Mouse (Mus musculus) midbrain, embryonic 13.5 days (tissue): ENCODE data around the gene Tarsl2. TPM values are rescaled to one million over a fixed set of nuclear protein-coding genes. Genes with fewer than 3 reads are reported as not detected.

Experiments
- ATAC-seq: fragments of 200-750 bp; cut with Nextera tagmentation; 2 replicates; pipeline ENCODE4 v1.8.0; 2017; ENCODE audit warnings: mild to moderate bottlenecking, moderate TSS enrichment, moderate library complexity
- H3K27ac ChIP-seq: fragments of 300-500 bp; sonication (generic); 2 replicates; pipeline ENCODE4 v1.5.1; 2015; ENCODE audit warnings: inconsistent platforms, mild to moderate bottlenecking, moderate library complexity
- H3K27me3 ChIP-seq: fragments of 300-500 bp; sonication (generic); 2 replicates; pipeline ENCODE4 v1.6.1; 2015; ENCODE audit warnings: mild to moderate bottlenecking, inconsistent platforms
- H3K36me3 ChIP-seq: fragments of 300-500 bp; sonication (generic); 2 replicates; pipeline ENCODE4 v1.6.1; 2015; ENCODE audit warnings: mild to moderate bottlenecking, inconsistent platforms
- H3K4me1 ChIP-seq: fragments of 300-500 bp; sonication (generic); replicated peaks from 2 replicates; pipeline ENCODE4 v1.6.1; 2015; ENCODE audit warnings: inconsistent platforms
- H3K4me2 ChIP-seq: fragments of 300-500 bp; sonication (generic); replicated peaks from 2 replicates; pipeline ENCODE4 v1.6.1; 2015; ENCODE audit warnings: moderate library complexity, mild to moderate bottlenecking, inconsistent platforms
- H3K4me3 ChIP-seq: fragments of 300-500 bp; sonication (generic); replicated peaks from 2 replicates; pipeline ENCODE4 v1.5.1; 2015; ENCODE audit warnings: mild to moderate bottlenecking, inconsistent platforms
- H3K9ac ChIP-seq: fragments of 300-500 bp; sonication (generic); replicated peaks from 2 replicates; pipeline ENCODE4 v1.6.1; 2015; ENCODE audit warnings: mild to moderate bottlenecking, inconsistent platforms
- H3K9me3 ChIP-seq: fragments of 300-500 bp; sonication (generic); 2 replicates; pipeline ENCODE4 v1.6.1; 2016; ENCODE audit warnings: mild to moderate bottlenecking, inconsistent platforms
- WGBS: fragments of 180-500 bp; shearing (Covaris S2); methylation state at CpG from one replicate; pipeline ENCODE4 v1.1.7; 2015; 5-methylcytosine and 5-hydroxymethylcytosine counted together
- polyA plus RNA-seq: library from polyadenylated mRNA; unstranded; fragments of >200 nt; fragmentation: Nextera tagmentation; extraction: Ambion mirVana; gene quantifications from 2 replicates; pipeline ENCODE4 v1.2.1, GENCODE M21; 2015

Tarsl2 gene
- polyA plus RNA-seq, 1 experiment from 2014 or later, result 11.2 TPM

DNA sequence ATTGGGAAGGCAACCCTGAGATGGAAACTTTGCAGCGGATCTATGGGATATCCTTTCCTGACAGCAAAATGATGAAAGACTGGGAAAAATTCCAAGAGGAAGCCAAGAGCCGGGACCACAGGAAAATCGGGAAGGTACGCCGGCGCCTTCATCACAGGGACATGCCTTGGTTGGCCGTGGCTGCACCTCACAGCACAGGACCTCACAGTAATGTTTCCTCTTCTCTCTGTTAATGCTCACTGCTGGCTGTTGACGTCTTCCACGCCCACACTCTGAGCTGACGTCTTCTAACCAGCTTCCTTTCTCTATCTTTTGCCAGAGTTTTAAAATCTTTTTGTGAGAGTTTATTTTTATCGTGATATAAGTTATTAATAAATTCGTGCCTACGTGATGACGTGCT is 19.2 kb downstream of the Tarsl2 start:
- H3K9ac ChIP-seq, result no peak overlapping the region

DNA sequence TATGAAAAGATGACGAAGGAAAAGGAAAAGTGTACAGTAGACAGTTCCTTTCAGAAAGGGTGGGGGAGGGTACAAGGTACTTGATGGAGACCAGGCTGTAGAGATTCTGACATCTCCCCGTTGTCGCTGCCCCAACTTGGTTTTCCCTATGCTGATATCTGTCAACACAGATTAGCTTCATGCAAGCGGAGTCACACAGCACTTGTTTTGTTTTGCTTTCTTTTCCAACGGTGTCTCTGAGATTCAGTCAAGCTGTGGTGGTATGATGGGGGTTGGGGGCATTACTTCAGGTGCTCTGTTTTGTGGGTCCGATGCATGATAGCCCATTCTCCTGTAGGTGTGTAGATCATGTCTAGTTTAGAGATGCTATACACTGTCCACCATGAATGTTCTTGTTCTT is 22.8 kb downstream of the Tarsl2 start:
- Histone ChIP-seq H3K4me2 (no peak overlapping the region), H3K36me3 (peaks cover 43% of the 10 kb centered on the region), H3K4me1 (no peaks in the 10 kb centered on the region), H3K4me3 (no peak overlapping the region), H3K27me3 (no peaks in the 10 kb centered on the region), H3K27ac (no peak overlapping the region), H3K9ac (no peak overlapping the region), H3K9me3 (no peaks in the 10 kb centered on the region)
- no peak for ATAC-seq
- WGBS, result 93% methylated on average over 6 of the region's 6 CpGs

More for the DNA sequence above, 19.2 kb downstream of the Tarsl2 start:
- Histone ChIP-seq H3K27ac (no peak overlapping the region), H3K4me1 (no peaks in the 10 kb centered on the region), H3K27me3 (no peaks in the 10 kb centered on the region), H3K4me3 (no peak overlapping the region), H3K36me3 (peaks cover 44% of the 10 kb centered on the region), H3K9me3 (no peaks in the 10 kb centered on the region), H3K4me2 (no peak overlapping the region)
- WGBS, result 95% methylated on average over 14 of the region's 14 CpGs
- no peak for ATAC-seq

DNA sequence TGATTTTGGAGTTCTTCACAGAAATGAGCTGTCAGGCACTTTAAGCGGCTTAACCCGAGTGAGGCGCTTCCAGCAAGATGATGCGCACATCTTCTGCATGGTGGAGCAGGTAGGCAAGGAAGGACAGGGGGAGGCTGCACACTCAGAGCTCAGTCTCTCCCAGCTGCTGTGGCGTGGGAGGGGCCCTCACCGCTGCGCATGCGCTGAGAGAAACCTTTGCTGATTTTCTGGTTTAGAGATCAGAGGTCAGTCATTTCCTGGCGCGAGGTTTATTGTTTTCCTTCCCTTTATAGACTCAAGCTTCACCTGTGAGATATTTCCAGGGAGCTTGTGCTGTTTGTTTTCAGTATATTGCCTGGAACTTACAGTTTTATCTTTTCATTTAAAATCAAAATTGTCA is 33.4 kb downstream of the Tarsl2 start:
- no peaks in the 10 kb centered on the region for H3K27me3 ChIP-seq
- no peaks in the 10 kb centered on the region for H3K4me1 ChIP-seq
- no peak overlapping the region for H3K4me3 ChIP-seq
- 79% methylated on average over 10 of the region's 10 CpGs for WGBS
- no peak overlapping the region for H3K27ac ChIP-seq
- no peak overlapping the region for H3K9ac ChIP-seq
- no peak for ATAC-seq
- H3K9me3 ChIP-seq, result no peaks in the 10 kb centered on the region
- peaks cover 12% of the 10 kb centered on the region for H3K36me3 ChIP-seq
- no peak overlapping the region for H3K4me2 ChIP-seq

DNA sequence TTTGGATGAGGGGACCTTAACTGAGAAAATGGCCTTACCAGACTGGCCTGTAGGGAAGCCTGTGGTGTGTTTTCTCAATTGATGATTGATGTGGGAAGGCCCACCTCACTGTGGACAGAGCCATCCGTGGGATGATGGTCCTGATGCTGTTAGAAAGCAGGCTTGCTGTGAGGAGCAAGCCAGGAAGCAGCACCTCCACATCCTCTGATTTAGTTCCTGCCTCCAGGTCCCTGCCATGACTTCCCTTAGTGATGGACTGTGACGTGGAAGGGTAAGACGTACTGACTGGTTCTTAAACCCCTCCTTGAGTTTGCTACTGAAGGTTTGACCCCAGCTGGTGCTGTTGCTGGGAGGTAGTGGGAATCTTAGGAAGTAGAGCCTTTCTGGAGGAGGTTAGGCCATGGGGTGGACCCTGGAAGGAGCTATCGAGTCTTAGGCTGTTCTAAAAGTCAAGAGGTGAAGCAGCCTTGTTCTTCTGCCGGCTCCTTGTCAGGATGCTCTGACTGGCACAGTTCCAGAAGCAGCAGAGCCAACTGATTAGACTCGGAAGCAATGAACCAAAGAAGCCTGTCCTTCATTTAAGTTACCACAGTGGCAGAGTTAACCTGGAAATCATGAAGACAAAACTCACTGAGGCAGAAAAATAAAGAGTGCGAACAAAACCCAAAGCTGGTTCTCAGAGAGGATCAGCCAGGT is 34.4 kb downstream of the Tarsl2 start:
- 76% methylated on average over 7 of the region's 7 CpGs for WGBS
- H3K4me2 ChIP-seq, result no peak overlapping the region
- no peak for ATAC-seq

DNA sequence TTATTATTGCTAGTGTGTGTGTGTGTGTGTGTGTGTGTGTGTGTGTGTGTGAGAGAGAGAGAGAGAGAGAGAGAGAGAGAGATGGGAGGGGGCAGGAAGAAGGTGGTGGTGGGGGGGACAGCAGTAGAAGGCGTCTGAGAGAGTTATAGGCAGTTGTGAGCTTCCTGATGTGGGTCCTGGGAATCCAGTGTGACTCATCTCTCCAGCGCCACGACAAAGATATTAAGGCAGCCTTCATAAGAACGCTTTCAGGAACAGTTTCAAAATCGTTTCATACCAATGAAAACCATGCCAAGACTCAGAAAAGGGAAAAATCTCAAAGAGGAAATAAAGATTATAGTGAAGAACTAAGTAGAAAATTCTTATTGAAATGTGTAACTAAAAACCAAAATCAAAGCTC is 36.5 kb downstream of the Tarsl2 start:
- Histone ChIP-seq H3K9ac (no peak overlapping the region), H3K36me3 (0 out of 2 replicates have a peak, but pooled peaks cover 6% of the 10 kb centered on the region), H3K9me3 (no peaks in the 10 kb centered on the region), H3K27ac (no peak overlapping the region), H3K4me1 (no peaks in the 10 kb centered on the region; the same call in 1 of the 2 replicates), H3K27me3 (no peaks in the 10 kb centered on the region), H3K4me2 (no peak overlapping the region), H3K4me3 (no peak overlapping the region)
- WGBS, result 73% methylated on average over 5 of the region's 5 CpGs
- no peak for ATAC-seq

More for the DNA sequence above, 34.4 kb downstream of the Tarsl2 start:
- H3K4me1 ChIP-seq, result no peaks in the 10 kb centered on the region
- no peak overlapping the region for H3K27ac ChIP-seq
- H3K27me3 ChIP-seq, result no peaks in the 10 kb centered on the region
- H3K4me3 ChIP-seq, result no peak overlapping the region
- no peak overlapping the region for H3K9ac ChIP-seq
- H3K36me3 ChIP-seq, result peaks cover 12% of the 10 kb centered on the region
- no peaks in the 10 kb centered on the region for H3K9me3 ChIP-seq

DNA sequence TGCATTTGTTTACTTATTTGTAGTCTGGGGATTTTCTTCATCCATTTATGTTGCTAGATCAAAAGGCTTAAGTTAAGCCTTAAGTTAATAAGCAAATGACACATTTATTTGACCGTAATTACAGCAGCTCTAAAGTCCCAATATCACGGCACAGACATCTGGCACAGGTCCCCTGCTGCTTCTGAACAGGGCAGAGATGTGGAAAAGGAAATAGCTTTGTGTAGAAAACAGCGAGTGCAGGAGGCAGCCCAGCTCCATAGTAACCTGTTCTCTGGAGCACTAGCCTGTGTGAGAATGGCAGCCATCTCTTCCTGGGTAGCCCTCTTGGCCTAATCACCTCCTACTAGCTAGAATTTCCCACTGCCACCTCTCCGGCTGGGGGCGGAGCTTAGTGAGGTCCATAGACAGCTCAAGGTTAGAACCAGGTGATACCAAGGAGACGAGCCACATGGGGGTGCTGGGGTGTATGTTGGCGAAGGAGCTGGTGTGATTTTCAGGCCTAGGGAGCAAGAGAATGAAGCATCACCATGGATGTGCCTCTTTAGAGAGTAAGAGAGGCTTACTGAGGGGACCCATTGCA is 39.6 kb downstream of the Tarsl2 start:
- WGBS, result 50% methylated on average over 7 of the region's 7 CpGs
- H3K4me3 ChIP-seq, result no peak overlapping the region
- H3K9me3 ChIP-seq, result no peaks in the 10 kb centered on the region
- H3K4me1 ChIP-seq, result no peaks in the 10 kb centered on the region; the same call in 1 of the 2 replicates
- 0 out of 2 replicates have a peak, but pooled peaks cover 11% of the 10 kb centered on the region for H3K36me3 ChIP-seq
- peak overlapping the region; percentile 5; the same call in 1 of the 2 replicates for H3K27ac ChIP-seq
- no peak overlapping the region for H3K4me2 ChIP-seq
- ATAC-seq, result no peak
- no peaks in the 10 kb centered on the region for H3K27me3 ChIP-seq
- no peak overlapping the region for H3K9ac ChIP-seq

DNA sequence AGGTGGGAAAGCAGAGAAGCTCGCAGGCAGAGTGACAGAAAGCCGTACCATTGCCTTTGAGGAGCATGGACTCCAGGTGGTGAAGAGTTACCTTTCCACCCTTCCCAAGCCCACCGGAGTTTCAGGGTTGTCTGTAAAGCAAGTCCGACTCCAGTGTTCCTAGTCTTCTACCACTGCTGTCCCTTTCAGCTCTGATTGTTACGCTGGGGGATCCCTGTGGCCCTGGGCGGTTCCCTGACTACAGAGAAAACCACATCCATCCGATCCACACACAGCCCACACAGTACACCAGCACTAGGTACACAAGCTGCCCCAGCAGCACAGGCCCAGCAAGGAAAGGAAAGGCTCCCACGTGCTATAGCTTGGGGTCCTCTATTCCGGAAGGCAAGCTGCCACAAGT is 42.0 kb downstream of the Tarsl2 start:
- H3K27ac ChIP-seq, result no peak overlapping the region
- H3K4me1 ChIP-seq, result no peaks in the 10 kb centered on the region; the same call in 1 of the 2 replicates
- ATAC-seq, result no peak
- 0 out of 2 replicates have a peak, but pooled peaks cover 11% of the 10 kb centered on the region for H3K36me3 ChIP-seq
- no peaks in the 10 kb centered on the region for H3K9me3 ChIP-seq
- H3K27me3 ChIP-seq, result no peaks in the 10 kb centered on the region
- H3K4me2 ChIP-seq, result no peak overlapping the region
- H3K9ac ChIP-seq, result no peak overlapping the region
- H3K4me3 ChIP-seq, result no peak overlapping the region
- WGBS, result 93% methylated on average over 9 of the region's 9 CpGs

DNA sequence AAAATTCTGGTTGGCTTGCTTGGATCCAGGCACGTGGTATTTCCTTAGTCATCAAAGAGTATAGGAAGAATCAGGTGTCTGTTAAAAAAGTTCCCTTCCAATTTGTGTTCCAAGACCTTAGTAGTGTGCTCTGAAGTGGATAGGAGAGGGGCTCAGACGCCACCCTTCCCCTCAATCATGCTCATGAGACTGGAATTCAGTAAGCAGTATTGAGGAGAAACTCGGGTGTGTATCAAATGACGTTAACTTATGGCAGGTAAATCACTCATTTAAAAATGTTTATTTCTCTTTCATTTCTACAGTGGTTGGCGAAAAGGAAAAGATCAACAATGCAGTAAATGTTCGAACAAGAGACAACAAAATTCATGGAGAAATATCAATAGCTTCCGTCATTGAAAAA is 46.2 kb downstream of the Tarsl2 start, which contains the start of gene Tm2d3:
Tm2d3 (plus strand) TSS at position 301 of the 400 bp plus-strand sequence.
- H3K27ac ChIP-seq, result no peak within 1 kb of the TSS
- WGBS, result 91% methylated on average over 7 of the region's 7 CpGs
- no peaks in the 10 kb centered on the region for H3K9me3 ChIP-seq
- H3K4me1 ChIP-seq, result peaks cover 18% of the 10 kb centered on the region
- H3K27me3 ChIP-seq, result no peaks in the 10 kb centered on the region
- H3K4me3 ChIP-seq, result no peak within 1 kb of the TSS
- no peak for ATAC-seq
- H3K4me2 ChIP-seq, result no peak within 1 kb of the TSS
- H3K36me3 ChIP-seq, result peaks cover 17% of the 10 kb centered on the region
- H3K9ac ChIP-seq, result no peak within 1 kb of the TSS

DNA sequence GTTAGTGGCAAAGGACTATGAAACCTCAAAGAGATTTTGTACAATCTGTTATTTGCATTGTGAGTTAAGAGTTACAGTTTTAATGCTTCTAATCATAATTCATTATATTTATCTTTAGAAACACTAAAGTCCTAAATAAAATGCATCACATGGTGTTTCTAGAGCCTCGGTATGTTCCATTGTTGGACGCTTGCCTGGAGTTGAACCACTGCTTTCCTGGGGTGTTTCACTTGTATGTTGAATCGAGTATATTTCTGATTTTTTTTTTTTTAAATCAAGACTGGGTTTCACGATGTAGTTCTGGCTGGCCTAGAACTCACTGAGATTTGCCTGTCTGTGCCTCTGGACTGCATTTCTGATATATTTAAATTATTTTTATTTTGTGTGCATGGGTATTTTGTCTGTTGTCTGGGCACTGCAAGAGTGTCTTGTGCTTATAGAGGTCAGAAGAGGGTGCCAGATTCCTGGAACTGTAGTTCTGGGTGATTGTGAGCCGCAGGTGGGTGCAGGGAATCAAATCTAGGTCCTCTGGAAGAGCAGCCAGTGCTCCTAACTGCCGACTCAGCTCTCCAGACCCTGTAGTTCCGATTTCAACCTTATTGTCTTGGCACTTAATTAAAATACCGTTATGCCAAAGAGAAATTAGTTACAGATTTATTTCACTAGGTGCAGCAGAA is 47.4 kb downstream of the Tarsl2 start:
- no peak overlapping the region; the same call in 1 of the 2 replicates for H3K4me2 ChIP-seq
- no peaks in the 10 kb centered on the region for H3K27me3 ChIP-seq
- peaks cover 21% of the 10 kb centered on the region for H3K36me3 ChIP-seq
- H3K9me3 ChIP-seq, result no peaks in the 10 kb centered on the region
- no peak overlapping the region for H3K9ac ChIP-seq
- H3K27ac ChIP-seq, result no peak overlapping the region
- no peak overlapping the region for H3K4me3 ChIP-seq
- 82% methylated on average over 8 of the region's 8 CpGs for WGBS
- H3K4me1 ChIP-seq, result peaks cover 18% of the 10 kb centered on the region
- ATAC-seq, result no peak

DNA sequence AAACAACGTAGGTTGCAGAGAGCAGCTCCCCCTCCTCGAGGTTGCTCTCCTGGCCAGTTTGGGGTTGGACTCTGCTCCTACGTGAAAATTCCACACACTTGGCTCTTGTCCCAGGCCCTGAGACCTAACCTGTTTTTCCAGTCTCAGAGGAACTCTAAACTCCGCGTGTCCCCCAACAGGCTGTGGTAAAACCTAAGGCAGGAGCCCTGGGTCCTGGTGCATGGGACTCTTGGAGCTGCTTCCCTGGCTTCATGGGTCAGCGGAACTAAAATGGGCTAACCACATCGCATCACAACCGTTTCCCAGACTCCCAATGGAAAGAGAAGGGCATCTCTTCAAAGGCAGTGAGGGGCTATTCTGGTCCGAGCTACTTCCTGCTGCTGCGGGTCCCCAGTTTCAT is 48.2 kb downstream of the Tarsl2 start:
- H3K4me1 ChIP-seq, result peaks cover 18% of the 10 kb centered on the region
- H3K4me2 ChIP-seq, result peak overlapping the region; percentile 76
- peak overlapping the region; percentile 79 for H3K27ac ChIP-seq
- H3K9me3 ChIP-seq, result no peaks in the 10 kb centered on the region
- no peaks in the 10 kb centered on the region for H3K27me3 ChIP-seq
- ATAC-seq, result peak; percentile 78
- peak overlapping the region; percentile 70 for H3K9ac ChIP-seq
- 1% methylated on average over 10 of the region's 10 CpGs for WGBS
- H3K36me3 ChIP-seq, result peaks cover 26% of the 10 kb centered on the region
- H3K4me3 ChIP-seq, result peak overlapping the region; percentile 54

DNA sequence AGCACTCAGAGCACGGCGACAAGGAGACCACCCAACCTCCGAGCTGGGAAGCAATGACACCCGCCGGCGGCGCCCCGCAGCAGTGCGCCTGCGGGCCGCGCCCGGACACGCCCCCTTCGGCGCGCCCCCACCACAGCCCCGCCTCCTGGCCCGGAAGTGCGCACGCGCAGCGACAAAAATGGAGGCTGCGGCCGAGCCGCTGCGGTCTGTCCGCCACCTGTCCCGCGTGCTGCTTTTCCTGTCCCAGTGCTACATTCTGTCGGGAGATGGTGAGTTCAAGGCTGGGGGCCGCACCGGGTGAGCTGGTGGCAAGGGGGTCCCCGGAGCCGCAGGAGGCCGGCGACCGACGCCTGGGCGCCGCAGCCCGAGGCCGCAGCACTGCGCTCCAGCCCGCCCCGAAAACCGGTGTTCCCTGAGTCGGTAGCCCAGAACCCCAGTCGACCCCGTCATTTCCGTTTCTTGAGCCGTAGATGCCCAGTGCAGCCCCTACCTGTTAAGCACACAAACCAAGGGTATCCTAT is 48.7 kb downstream of the Tarsl2 start:
- under 1% methylated on average over 51 of the region's 52 CpGs for WGBS
- H3K27me3 ChIP-seq, result no peaks in the 10 kb centered on the region
- peaks cover 18% of the 10 kb centered on the region for H3K4me1 ChIP-seq
- peak overlapping the region; percentile 79 for H3K27ac ChIP-seq
- H3K9me3 ChIP-seq, result no peaks in the 10 kb centered on the region
- H3K4me2 ChIP-seq, result peak overlapping the region; percentile 76
- H3K9ac ChIP-seq, result peak overlapping the region; percentile 70
- H3K36me3 ChIP-seq, result peaks cover 31% of the 10 kb centered on the region
- H3K4me3 ChIP-seq, result peak overlapping the region; percentile 54
- ATAC-seq, result peak; percentile 96

DNA sequence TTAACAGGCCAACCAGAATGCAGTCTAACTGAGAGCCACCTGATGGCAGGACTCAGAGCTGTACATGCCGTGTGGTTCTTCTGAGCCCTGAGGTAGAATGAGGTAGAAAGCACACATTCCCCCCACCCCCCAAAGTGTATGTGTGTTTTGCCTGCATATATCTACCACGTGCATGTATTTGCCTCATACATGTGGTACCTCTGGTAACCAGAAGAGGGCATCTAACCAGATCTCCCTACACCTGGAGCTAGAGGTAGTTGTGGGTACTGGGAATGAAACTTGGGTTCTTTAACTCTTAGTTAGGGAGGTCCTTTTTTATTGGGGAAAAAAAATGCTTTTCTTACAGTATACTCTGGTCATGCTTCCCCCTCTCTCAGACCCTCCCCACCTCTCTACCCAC is 51.8 kb downstream of the Tarsl2 start:
- WGBS, result 51% methylated on average over 2 of the region's 2 CpGs
- H3K27me3 ChIP-seq, result no peaks in the 10 kb centered on the region
- H3K4me2 ChIP-seq, result no peak overlapping the region
- no peak overlapping the region for H3K9ac ChIP-seq
- peaks cover 18% of the 10 kb centered on the region for H3K4me1 ChIP-seq
- H3K4me3 ChIP-seq, result no peak overlapping the region
- no peak for ATAC-seq
- H3K27ac ChIP-seq, result no peak overlapping the region
- peaks cover 61% of the 10 kb centered on the region for H3K36me3 ChIP-seq
- no peaks in the 10 kb centered on the region for H3K9me3 ChIP-seq
